Mouse (Mus musculus): ENCODE measurements around the gene Prr11.

DNA sequence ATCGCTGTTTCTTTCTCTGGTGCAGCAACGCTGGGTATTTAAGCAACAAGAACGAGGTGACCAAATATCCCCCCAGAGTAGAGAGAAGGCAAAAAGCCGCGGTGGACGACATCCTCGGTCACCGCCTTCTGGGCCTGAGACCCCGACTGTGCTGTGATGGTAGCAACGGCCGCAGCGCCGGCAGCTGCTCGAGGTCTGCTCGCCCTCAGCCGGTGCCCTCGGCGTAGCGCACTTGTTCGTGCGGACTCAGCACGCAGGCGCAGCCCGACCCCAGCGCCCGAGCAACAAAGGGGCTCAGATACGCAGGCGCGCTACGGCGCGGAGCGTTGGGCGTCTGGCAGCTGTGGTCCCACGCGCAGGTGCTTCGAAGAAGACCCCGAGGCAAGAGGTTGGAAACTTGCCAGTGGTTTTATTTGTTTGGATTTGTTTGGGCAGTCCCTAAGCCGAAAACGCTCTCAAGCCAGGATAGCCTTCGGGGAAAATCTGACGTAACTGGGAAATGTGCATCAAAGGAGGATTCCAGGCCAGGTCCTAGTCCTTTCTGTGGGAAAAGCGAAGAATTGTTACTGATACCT lies 34.6 kb downstream of the Prr11 start, which contains the start of gene Gdpd1:
- TF ChIP-seq POLR2A (IDR thresholded peaks at IDR 0.05; ENCODE audit: insufficient read depth, low read depth, low read length), result peak; percentile 85
- peak; percentile 55 for TF ChIP-seq CTCF (IDR thresholded peaks at IDR 0.05)
- no peak for TF ChIP-seq EP300 (IDR thresholded peaks at IDR 0.05; ENCODE audit: insufficient read depth, low read depth, low read length)

Data from heart, adult 2 months (tissue).